In the genomic region with DNA sequence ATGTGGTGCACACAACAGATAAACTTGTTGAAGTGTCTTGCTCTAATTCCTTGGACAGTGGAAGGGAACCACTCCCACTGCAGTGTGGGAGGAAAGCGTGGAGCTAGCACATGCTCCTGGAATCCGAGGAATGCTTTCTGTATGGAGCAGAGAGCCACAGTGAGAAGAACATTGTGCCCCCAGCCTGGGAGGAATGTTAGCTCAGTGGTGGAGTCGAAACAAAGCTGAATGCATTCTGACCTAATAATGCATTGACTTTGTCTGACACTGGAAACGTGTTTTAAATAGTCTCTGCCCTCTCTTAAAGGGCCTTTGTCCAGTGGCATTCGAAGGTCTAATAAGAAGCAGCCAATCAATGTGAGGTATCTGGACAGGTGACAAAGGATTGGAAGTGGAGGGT, we compare ENCODE assay signal across 8 mouse cellular contexts.
DNase-seq lines count a peak whose midpoint lies in the region; ATAC-seq and TF ChIP-seq lines count a peak whose summit lies in the region.

No protein-coding gene starts in this region.

- ATAC-seq in neural tube, embryonic 15.5 days (ENCODE audit: low FRiP score), result no peak
- ATAC-seq in heart, embryonic 14.5 days (ENCODE audit: insufficient number of reproducible peaks, insufficient read depth, low FRiP score, low read depth), result peak; percentile 90
- peak; percentile 86 for ATAC-seq in limb, embryonic 14.5 days (ENCODE audit: low FRiP score, low read depth)
- ATAC-seq in monocyte, adult 5-6 weeks (replicated peaks; ENCODE audit: insufficient number of reproducible peaks, low FRiP score, low TSS enrichment, poor library complexity, severe bottlenecking), result no peak

- TF ChIP-seq POLR2A in limb, embryonic 14.5 days (IDR thresholded peaks at IDR 0.05; ENCODE audit: borderline replicate concordance, extremely low read depth, insufficient read depth, insufficient read length), result no peak

- WGBS in neural tube, embryonic 15.5 days, result 12% methylated on average over 5 of the region's 5 CpGs
- WGBS in heart, embryonic 14.5 days, result 7% methylated on average over 5 of the region's 5 CpGs
- 5% methylated on average over 5 of the region's 5 CpGs for WGBS in limb, embryonic 14.5 days

- no peak overlapping the region for H3K9ac ChIP-seq in neural tube, embryonic 15.5 days (replicated peaks)
- H3K9ac ChIP-seq in heart, embryonic 14.5 days (ENCODE audit: low read length), result peak overlapping the region; percentile 49; the same call in 1 of the 2 replicates
- H3K9ac ChIP-seq in limb, embryonic 14.5 days (ENCODE audit: low read depth, low read length, severe bottlenecking), result no peak overlapping the region

- no peak overlapping the region for H3K4me2 ChIP-seq in neural tube, embryonic 15.5 days
- H3K4me2 ChIP-seq in heart, embryonic 14.5 days (ENCODE audit: low read length), result peak overlapping the region; percentile 22
- H3K4me2 ChIP-seq in limb, embryonic 14.5 days (replicated peaks; ENCODE audit: low read depth, low read length, severe bottlenecking), result no peak overlapping the region; the same call in 1 of the 2 replicates

- H3K27me3 ChIP-seq in neural tube, embryonic 15.5 days (replicated peaks), result no peaks in the 10 kb centered on the region
- H3K27me3 ChIP-seq in heart, embryonic 14.5 days (ENCODE audit: control insufficient read depth, insufficient read depth, low read length), result no peaks in the 10 kb centered on the region
- H3K27me3 ChIP-seq in limb, embryonic 14.5 days (ENCODE audit: control insufficient read depth, insufficient read depth, low read length), result no peaks in the 10 kb centered on the region

- H3K4me1 ChIP-seq in neural tube, embryonic 15.5 days, result peaks cover 7% of the 10 kb centered on the region
- peaks cover 2 to 30% of the 10 kb centered on the region in 2 experiments for H3K4me1 ChIP-seq in heart, embryonic 14.5 days (ENCODE audit: control insufficient read depth in 2 of 2, insufficient read depth in 2 of 2, low read length in 2 of 2)
- peaks cover 16% of the 10 kb centered on the region for H3K4me1 ChIP-seq in limb, embryonic 14.5 days (ENCODE audit: control insufficient read depth, insufficient read depth, low read length)

- H3K36me3 ChIP-seq in neural tube, embryonic 15.5 days, result no peaks in the 10 kb centered on the region
- peaks cover 30% of the 10 kb centered on the region for H3K36me3 ChIP-seq in heart, embryonic 14.5 days (ENCODE audit: control insufficient read depth, insufficient read depth, low read length)
- no peaks in the 10 kb centered on the region for H3K36me3 ChIP-seq in limb, embryonic 14.5 days (ENCODE audit: control insufficient read depth, insufficient read depth, low read length)

- H3K27ac ChIP-seq in neural tube, embryonic 15.5 days (replicated peaks), result no peak overlapping the region
- peak overlapping the region; percentile 84 to 90 for H3K27ac ChIP-seq in heart, embryonic 14.5 days (replicated peaks in 1 of 2; ENCODE audit: control insufficient read depth in 1 of 2, insufficient read depth in 1 of 2, low read depth in 2 of 2, low read length in 2 of 2)
- H3K27ac ChIP-seq in limb, embryonic 14.5 days (replicated peaks; ENCODE audit: low read depth, low read length), result peak overlapping the region; percentile 30

- DNase-seq in neural tube, embryonic 10.5 days (ENCODE audit: extremely low spot score, low spot score), result peak; percentile 19
- peak; percentile 65 for DNase-seq in limb, embryonic 14.5 days (ENCODE audit: low spot score)
- DNase-seq in yolk sac, embryonic 10.5 days (ENCODE audit: low spot score), result peak; percentile 33
- no peak for DNase-seq in cerebellum, postnatal 36 days
- no peak for DNase-seq in adipocyte (ENCODE audit: low spot score)

- H3K9me3 ChIP-seq in neural tube, embryonic 15.5 days (replicated peaks), result no peaks in the 10 kb centered on the region
- H3K9me3 ChIP-seq in heart, embryonic 14.5 days (ENCODE audit: control insufficient read depth, low read length), result no peaks in the 10 kb centered on the region
- no peaks in the 10 kb centered on the region for H3K9me3 ChIP-seq in limb, embryonic 14.5 days (ENCODE audit: control insufficient read depth, low read length)

- H3K4me3 ChIP-seq in neural tube, embryonic 15.5 days (replicated peaks), result no peak overlapping the region
- no peak overlapping the region for H3K4me3 ChIP-seq in heart, embryonic 14.5 days (ENCODE audit: control insufficient read depth in 1 of 2, insufficient read depth in 1 of 2, low read depth in 1 of 2, low read length in 2 of 2)
- no peak overlapping the region for H3K4me3 ChIP-seq in limb, embryonic 14.5 days (replicated peaks; ENCODE audit: low read length)

Comparison
In these comparisons a context has a peak if more than half of its experiments do, and no peak if none do; other contexts are left out.
1. DNase-seq: peak in neural tube, embryonic 10.5 days (single experiment), limb, embryonic 14.5 days (single experiment) and yolk sac, embryonic 10.5 days (single experiment); none in cerebellum, postnatal 36 days (0 of 2) and adipocyte (single experiment).
2. ATAC-seq: peak in heart, embryonic 14.5 days (single experiment) and limb, embryonic 14.5 days (single experiment); none in neural tube, embryonic 15.5 days (single experiment) and monocyte, adult 5-6 weeks (single experiment).